Mouse (Mus musculus): ENCODE results near the gene Ccdc28b.

- peak; percentile 86 for TF ChIP-seq CTCF (IDR thresholded peaks at IDR 0.05; ENCODE audit: low read depth)
- TF ChIP-seq EP300 (optimal IDR thresholded peaks at IDR 0.05): no peak
Measured at GRCm38 (mm10) chr4:129671491-129672082, 47.8 kb upstream of the Ccdc28b start.

Measured in stomach, postnatal 0 days (tissue).